Mouse (Mus musculus) liver, embryonic 11.5 days (tissue): ENCODE results near the gene Lman1l. TPM values are rescaled to one million over a fixed set of nuclear protein-coding genes. Genes with fewer than 3 reads are reported as not detected.

Source experiments
- ATAC-seq: fragments of 200-750 bp; cut with Nextera tagmentation; replicated peaks from 2 replicates; pipeline ENCODE4 v1.8.0; 2017; ENCODE audit warnings: moderate number of reproducible peaks, mild to moderate bottlenecking, moderate TSS enrichment, moderate library complexity; ENCODE audit not compliant: low FRiP score
- DNase-seq: peaks from one replicate; pipeline ENCODE4 v3.0.0-alpha.2; 2017; ENCODE audit warnings: low spot score
- H3K27ac ChIP-seq: fragments of 300-500 bp; sonication (generic); 2 replicates; pipeline ENCODE4 v1.5.1; 2014; ENCODE audit warnings: mild to moderate bottlenecking, low read depth, low read length, control low read depth
- H3K27me3 ChIP-seq: fragments of 300-500 bp; sonication (generic); replicated peaks from 2 replicates; pipeline ENCODE4 v1.6.1; 2014; ENCODE audit warnings: low read length, mixed read lengths; ENCODE audit not compliant: control insufficient read depth, insufficient read depth
- H3K36me3 ChIP-seq: fragments of 300-500 bp; sonication (generic); 2 replicates; pipeline ENCODE4 v1.6.1; 2014; ENCODE audit warnings: mild to moderate bottlenecking, low read length, moderate library complexity, mixed read lengths; ENCODE audit not compliant: control insufficient read depth, insufficient read depth
- H3K4me1 ChIP-seq: fragments of 300-500 bp; sonication (generic); replicated peaks from 2 replicates; pipeline ENCODE4 v1.6.1; 2014; ENCODE audit warnings: low read length, mixed read lengths; ENCODE audit not compliant: control insufficient read depth, insufficient read depth
- H3K4me2 ChIP-seq: fragments of 300-500 bp; sonication (generic); 2 replicates; pipeline ENCODE4 v1.6.1; 2014; ENCODE audit warnings: mild to moderate bottlenecking, control low read depth, moderate library complexity
- H3K4me3 ChIP-seq: fragments of 300-500 bp; sonication (generic); 2 replicates; pipeline ENCODE4 v1.5.1; 2014; ENCODE audit warnings: low read depth, low read length, control low read depth
- H3K9ac ChIP-seq: fragments of 300-500 bp; sonication (generic); 2 replicates; pipeline ENCODE4 v1.6.1; 2014; ENCODE audit warnings: low read depth, low read length, control low read depth
- H3K9me3 ChIP-seq: fragments of 300-500 bp; sonication (generic); 2 replicates; pipeline ENCODE4 v1.6.1; 2016; ENCODE audit warnings: low read length, inconsistent platforms, mixed read lengths; ENCODE audit not compliant: control insufficient read depth
- WGBS: fragments of 180-500 bp; shearing (Covaris S2); extraction: QIAGEN DNeasy Blood & Tissue Kit; methylation state at CpG from one replicate; pipeline ENCODE4 v1.1.7; 2014; 5-methylcytosine and 5-hydroxymethylcytosine counted together
- polyA plus RNA-seq: library from polyadenylated mRNA; unstranded; fragments of >200 nt; fragmentation: Nextera tagmentation; extraction: Ambion mirVana; gene quantifications from 2 replicates; pipeline ENCODE4 v1.2.1, GENCODE M21; 2014

Lman1l gene
- polyA plus RNA-seq, 1 experiment from 2014 or later: not detected

GRCm38 (mm10) chr9:57593454-57594173, 27.0 kb downstream of the Lman1l start:
- WGBS: 62% methylated on average over 12 of the region's 12 CpGs
- no peaks in the 10 kb centered on the region for H3K9me3 ChIP-seq
- H3K9ac ChIP-seq: no peak overlapping the region
- H3K4me1 ChIP-seq: peaks cover 6% of the 10 kb centered on the region
- H3K4me2 ChIP-seq: no peak overlapping the region
- H3K36me3 ChIP-seq: 0 out of 2 replicates have a peak, but pooled peaks cover 7% of the 10 kb centered on the region
- H3K4me3 ChIP-seq: no peak overlapping the region
- no peak for DNase-seq
- no peak for ATAC-seq
- H3K27me3 ChIP-seq: no peaks in the 10 kb centered on the region
- no peak overlapping the region for H3K27ac ChIP-seq

DNA sequence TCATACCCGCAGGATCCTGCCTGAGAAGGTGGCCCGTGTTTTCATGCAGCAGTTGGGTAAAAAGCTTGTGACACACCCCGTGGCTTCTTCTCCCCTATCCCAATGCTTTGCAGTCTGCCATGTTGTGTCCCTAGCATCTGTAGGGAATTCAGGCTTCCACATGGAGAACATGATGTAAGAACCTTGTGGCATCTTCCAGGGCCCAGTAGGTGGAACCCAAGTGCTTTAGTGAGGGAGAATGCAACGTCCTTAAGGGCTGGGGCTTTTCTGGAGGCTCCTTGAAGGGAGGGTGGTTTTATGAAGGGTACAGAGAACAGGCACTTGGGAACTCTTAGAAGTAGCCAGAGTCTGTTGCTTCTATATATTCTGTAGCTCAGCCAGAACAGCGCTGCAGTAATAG, 29.8 kb downstream of the Lman1l start:
- no peaks in the 10 kb centered on the region for H3K9me3 ChIP-seq
- H3K4me2 ChIP-seq: no peak overlapping the region
- no peak for DNase-seq
- H3K36me3 ChIP-seq: peaks cover 12% of the 10 kb centered on the region
- H3K27ac ChIP-seq: no peak overlapping the region
- peaks cover 9% of the 10 kb centered on the region for H3K4me1 ChIP-seq
- no peak for ATAC-seq
- no peak overlapping the region for H3K9ac ChIP-seq
- H3K4me3 ChIP-seq: no peak overlapping the region
- WGBS: 37% methylated on average over 5 of the region's 5 CpGs
- no peaks in the 10 kb centered on the region for H3K27me3 ChIP-seq

DNA sequence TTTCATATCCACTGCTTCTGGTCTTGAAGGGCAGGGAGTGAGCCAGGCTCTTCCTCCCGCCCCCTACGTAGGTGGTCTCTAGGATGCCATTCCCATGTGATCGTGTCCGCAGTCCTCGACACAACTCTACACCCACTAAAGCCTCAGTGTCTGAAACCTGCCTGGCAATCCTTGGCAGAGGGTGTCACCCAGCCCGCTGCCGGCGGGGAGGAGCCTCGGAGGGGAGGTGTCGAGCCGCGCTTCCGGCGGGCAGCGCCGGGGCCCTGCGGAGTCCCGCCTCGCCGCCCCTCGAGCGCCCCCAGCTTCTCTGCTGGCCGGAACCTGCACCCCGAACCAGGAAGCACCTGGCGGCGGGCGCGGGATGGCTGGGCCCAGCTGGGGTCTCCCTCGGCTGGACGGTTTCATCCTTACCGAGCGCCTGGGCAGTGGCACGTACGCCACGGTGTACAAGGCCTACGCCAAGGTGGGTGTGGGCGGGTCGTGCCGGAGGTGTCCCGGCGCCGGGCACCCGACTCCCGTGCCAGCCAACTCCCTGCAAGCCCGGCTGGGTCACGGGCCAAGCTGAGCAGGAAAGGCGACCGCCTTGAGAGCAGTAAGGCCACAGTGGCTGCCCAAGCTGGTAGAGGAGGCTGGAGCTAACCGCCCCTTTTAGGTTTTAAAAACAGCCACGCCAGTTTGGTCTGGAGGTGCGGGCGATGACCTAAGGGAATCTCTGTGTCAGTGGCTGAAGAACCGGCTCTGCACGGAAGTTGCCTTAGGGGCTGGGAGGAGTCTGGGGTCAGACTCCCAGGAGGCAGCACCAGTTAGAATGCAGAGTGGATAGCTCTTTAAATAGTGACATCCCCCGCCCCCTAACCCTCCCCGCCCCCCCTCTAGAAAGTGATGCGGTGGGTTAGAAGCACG, 31.1 kb downstream of the Lman1l start, which contains the start of gene Ulk3:
Ulk3 (plus strand) TSS at position 229 of the 903 bp plus-strand sequence.
- H3K9me3 ChIP-seq: no peaks in the 10 kb centered on the region
- peaks cover 10% of the 10 kb centered on the region for H3K36me3 ChIP-seq
- peak within 1 kb of the TSS; percentile 73 for H3K4me3 ChIP-seq
- WGBS: 1% methylated on average over 54 of the region's 58 CpGs
- H3K27ac ChIP-seq: peak within 1 kb of the TSS; percentile 72
- no peaks in the 10 kb centered on the region for H3K27me3 ChIP-seq
- ATAC-seq: peak; percentile 85
- peak within 1 kb of the TSS; percentile 84 for H3K4me2 ChIP-seq
- H3K4me1 ChIP-seq: peaks cover 9% of the 10 kb centered on the region
- peak within 1 kb of the TSS; percentile 78 for H3K9ac ChIP-seq
- DNase-seq: peak; percentile 79

- no peaks in the 10 kb centered on the region for H3K9me3 ChIP-seq
- H3K4me2 ChIP-seq: no peak overlapping the region
- no peak for DNase-seq
- no peak for ATAC-seq
- peaks cover 17% of the 10 kb centered on the region for H3K36me3 ChIP-seq
- no peak overlapping the region for H3K4me3 ChIP-seq
- no peaks in the 10 kb centered on the region for H3K27me3 ChIP-seq
- no peak overlapping the region for H3K27ac ChIP-seq
- WGBS: 74% methylated on average over 3 of the region's 3 CpGs
- H3K9ac ChIP-seq: no peak overlapping the region
- H3K4me1 ChIP-seq: peaks cover 9% of the 10 kb centered on the region
Observed at GRCm38 (mm10) chr9:57584991-57585390, 35.6 kb downstream of the Lman1l start.

GRCm38 (mm10) chr9:57577144-57577849, 43.3 kb downstream of the Lman1l start:
- H3K27ac ChIP-seq: peak overlapping the region; percentile 68

DNA sequence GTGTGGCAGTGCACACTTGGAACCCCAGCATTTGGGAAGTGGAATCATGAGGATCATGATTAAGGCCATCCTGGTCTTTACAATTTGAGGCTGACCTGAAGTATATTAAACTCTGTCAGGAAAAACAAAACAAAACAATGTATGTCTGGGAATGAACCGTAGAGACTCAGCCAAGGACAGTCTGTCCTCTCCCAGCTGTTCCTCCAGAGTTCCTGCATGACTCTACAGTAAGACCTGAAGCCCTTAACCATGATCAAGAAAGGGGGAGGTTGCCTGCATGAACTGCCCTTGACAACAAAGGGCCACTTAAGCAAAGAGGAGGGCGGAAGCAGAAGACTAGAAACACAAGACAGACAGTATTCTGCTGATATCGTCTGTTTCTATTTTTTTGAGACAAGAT, 45.0 kb downstream of the Lman1l start:
- Histone ChIP-seq H3K9me3 (no peaks in the 10 kb centered on the region), H3K27me3 (no peaks in the 10 kb centered on the region), H3K4me3 (no peak overlapping the region), H3K27ac (no peak overlapping the region), H3K4me2 (no peak overlapping the region), H3K9ac (no peak overlapping the region), H3K4me1 (peaks cover 13% of the 10 kb centered on the region), H3K36me3 (peaks cover 13% of the 10 kb centered on the region; the same call in 1 of the 2 replicates)
- DNase-seq: no peak
- ATAC-seq: no peak
- WGBS: 82% methylated on average over 3 of the region's 3 CpGs

More at GRCm38 (mm10) chr9:57577144-57577849, 43.3 kb downstream of the Lman1l start:
- WGBS: 56% methylated on average over 6 of the region's 6 CpGs
- H3K9ac ChIP-seq: no peak overlapping the region; the same call in 1 of the 2 replicates
- peak; percentile 83 for ATAC-seq
- H3K36me3 ChIP-seq: peaks cover 13% of the 10 kb centered on the region; the same call in 1 of the 2 replicates
- no peaks in the 10 kb centered on the region for H3K27me3 ChIP-seq
- H3K4me3 ChIP-seq: no peak overlapping the region
- no peaks in the 10 kb centered on the region for H3K9me3 ChIP-seq
- peaks cover 13% of the 10 kb centered on the region for H3K4me1 ChIP-seq
- peak overlapping the region; percentile 18 for H3K4me2 ChIP-seq
- no peak for DNase-seq

DNA sequence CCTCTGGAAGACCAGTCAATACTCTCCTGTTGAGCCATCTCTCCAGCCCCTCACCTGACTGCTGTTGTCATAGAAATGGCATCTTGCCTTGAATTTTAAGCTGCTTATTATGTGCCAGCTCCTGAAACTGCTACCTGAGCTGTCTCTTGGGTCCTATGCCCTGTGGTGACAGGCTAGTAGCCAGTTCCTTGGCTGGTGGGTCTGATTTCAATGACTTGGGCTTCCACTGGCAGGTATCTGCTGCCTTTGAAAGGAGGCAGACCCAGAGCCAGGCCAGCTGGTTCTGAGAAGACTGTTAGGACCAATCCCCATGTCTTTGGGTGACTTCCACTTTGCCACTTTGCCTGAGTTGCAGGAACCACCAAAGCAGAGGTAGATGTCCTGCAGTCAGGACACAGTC, 46.2 kb downstream of the Lman1l start:
- Histone ChIP-seq H3K27ac (no peak overlapping the region), H3K9ac (no peak overlapping the region), H3K4me3 (no peak overlapping the region), H3K36me3 (peaks cover 15% of the 10 kb centered on the region; the same call in 1 of the 2 replicates), H3K9me3 (no peaks in the 10 kb centered on the region), H3K4me1 (peaks cover 13% of the 10 kb centered on the region), H3K27me3 (no peaks in the 10 kb centered on the region), H3K4me2 (no peak overlapping the region)
- ATAC-seq: no peak
- no peak for DNase-seq

DNA sequence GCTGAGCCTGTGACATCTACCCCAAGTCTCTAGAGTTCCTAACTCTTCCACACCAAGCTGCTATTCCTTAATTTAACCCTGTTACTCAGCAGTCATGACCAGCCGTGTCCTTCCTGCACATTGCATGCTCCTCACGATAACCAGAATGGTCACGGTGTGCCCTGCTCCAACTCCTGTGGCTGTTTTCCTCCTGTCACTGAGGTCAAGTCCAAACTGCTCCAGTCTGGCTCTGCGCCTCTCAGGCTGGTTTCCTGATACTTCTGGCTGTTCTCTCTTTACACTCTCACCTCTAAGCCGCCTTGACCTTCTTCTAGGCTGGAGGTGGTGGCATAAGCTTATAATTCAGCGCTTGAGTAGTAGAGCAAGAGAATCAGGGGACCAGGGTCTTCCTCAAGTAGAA, 52.1 kb downstream of the Lman1l start:
- H3K9me3 ChIP-seq: no peaks in the 10 kb centered on the region
- 89% methylated on average over 6 of the region's 6 CpGs for WGBS
- peaks cover 12% of the 10 kb centered on the region; the same call in 1 of the 2 replicates for H3K36me3 ChIP-seq
- no peak overlapping the region for H3K27ac ChIP-seq
- 0 out of 2 replicates have a peak, but pooled peaks cover 2% of the 10 kb centered on the region for H3K4me1 ChIP-seq
- no peak overlapping the region for H3K4me2 ChIP-seq
- no peak for ATAC-seq
- no peaks in the 10 kb centered on the region for H3K27me3 ChIP-seq
- H3K9ac ChIP-seq: no peak overlapping the region
- no peak overlapping the region for H3K4me3 ChIP-seq
- no peak for DNase-seq
